8 mouse cellular contexts compared by ENCODE assay signal in the genomic region with DNA sequence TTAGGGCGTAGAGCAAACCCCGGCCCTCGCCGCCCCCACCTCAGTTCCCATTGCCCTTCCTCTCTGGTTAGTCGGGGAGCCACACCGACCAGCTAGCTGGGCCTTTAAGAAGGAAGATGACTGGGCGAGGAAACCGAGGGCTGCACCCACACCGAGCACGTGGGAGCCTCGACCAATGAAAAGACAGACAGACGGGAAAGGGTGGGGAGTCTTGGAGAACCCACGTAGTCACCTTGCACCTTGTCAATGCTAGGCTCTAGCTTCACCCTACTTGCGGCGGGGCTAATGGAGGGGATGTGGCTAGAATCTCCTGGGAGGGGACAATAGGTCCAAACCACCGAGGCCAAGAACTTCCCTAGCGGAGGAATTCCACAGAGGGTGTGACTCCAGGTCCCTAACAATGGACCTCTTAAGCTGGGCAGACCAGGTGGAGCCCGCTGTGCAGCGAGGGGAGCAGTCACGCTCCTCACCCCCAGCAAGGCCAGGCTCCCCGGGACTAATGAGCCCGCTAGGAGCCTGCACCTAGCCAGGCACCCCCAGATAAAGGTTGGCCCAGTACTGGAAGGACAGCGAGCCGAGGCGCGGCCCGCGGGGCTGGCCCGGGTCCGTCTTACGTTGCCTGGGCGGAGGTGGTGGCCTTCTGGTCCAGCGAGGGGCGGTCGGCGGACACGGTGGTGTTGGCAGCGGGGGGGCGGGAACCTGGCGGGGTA. TPM values are rescaled to one million over a fixed set of nuclear protein-coding genes. Genes with fewer than 3 reads are reported as not detected.
DNase-seq lines count a peak whose midpoint lies in the region; ATAC-seq lines count a peak whose summit lies in the region.

No protein-coding gene starts in this region.

- H3K27me3 ChIP-seq in lung, embryonic 15.5 days, result peaks cover 14% of the 10 kb centered on the region

- H3K9me3 ChIP-seq in lung, embryonic 15.5 days, result no peaks in the 10 kb centered on the region

- H3K36me3 ChIP-seq in lung, embryonic 15.5 days, result peaks cover 8% of the 10 kb centered on the region

- H3K4me3 ChIP-seq in lung, embryonic 15.5 days, result peak overlapping the region; percentile 71

- DNase-seq in Muller cell, postnatal 12 days (ENCODE audit: inconsistent ontology term), result peak; percentile 89
- peak; percentile 91 for DNase-seq in cerebellum, adult 9-10 months
- peak; percentile 78 for DNase-seq in layer of hippocampus, adult 9-10 months (ENCODE audit: low spot score)
- peak; percentile 80 for DNase-seq in ovary, adult 18-20 months (ENCODE audit: low spot score)
- DNase-seq in thymus, postnatal 10 days (ENCODE audit: low spot score in 2 of 2), result peak; percentile 78

- under 1% methylated on average over 40 of the region's 40 CpGs for WGBS in lung, embryonic 15.5 days

- peak overlapping the region; percentile 69 for H3K9ac ChIP-seq in lung, embryonic 15.5 days

- H3K4me1 ChIP-seq in lung, embryonic 15.5 days, result peaks cover 46% of the 10 kb centered on the region

- peak; percentile 62 for ATAC-seq in frontal cortex, adult (ENCODE audit: low TSS enrichment)
- ATAC-seq in hematopoietic stem cell, adult 5-6 weeks (replicated peaks in 1 of 2; ENCODE audit: insufficient read depth in 1 of 2, low FRiP score in 2 of 2, low TSS enrichment in 1 of 2, low read depth in 1 of 2, poor library complexity in 2 of 2, severe bottlenecking in 2 of 2), result peak; percentile 85 to 89
- ATAC-seq in lung, embryonic 15.5 days (ENCODE audit: borderline replicate concordance, extremely low read depth, low FRiP score, low TSS enrichment), result peak; percentile 72

- peak overlapping the region; percentile 100 for H3K4me2 ChIP-seq in lung, embryonic 15.5 days

- peak overlapping the region; percentile 87 for H3K27ac ChIP-seq in lung, embryonic 15.5 days

RNA-seq across cellular contexts. Expression of gene Rusc1, which starts 3.1 kb away (rescaled TPM):
- total RNA-seq in hematopoietic stem cell, adult 5-6 weeks (2017), result 8.4 and 15.2 TPM in 2 replicates
- 16.0 and 16.6 TPM in 2 replicates for polyA plus RNA-seq in lung, embryonic 15.5 days (2015; fragmentation: Nextera tagmentation; extraction: Ambion mirVana)

RNA-seq across cellular contexts. Expression of gene Gm43738, which starts 10.9 kb away (rescaled TPM):
- total RNA-seq in hematopoietic stem cell, adult 5-6 weeks (2017), result not detected in 2 replicates
- polyA plus RNA-seq in lung, embryonic 15.5 days (2015; fragmentation: Nextera tagmentation; extraction: Ambion mirVana), result 0.17 TPM in 1 of 2 replicates, not detected in the other

RNA-seq across cellular contexts. Expression of gene Fdps, which starts 11.7 kb away (rescaled TPM):
- 78.9 and 98.4 TPM in 2 replicates for total RNA-seq in hematopoietic stem cell, adult 5-6 weeks (2017)
- 166 TPM in 2 replicates for polyA plus RNA-seq in lung, embryonic 15.5 days (2015; fragmentation: Nextera tagmentation; extraction: Ambion mirVana)

RNA-seq across cellular contexts. Expression of gene Pklr, which starts 45.9 kb away (rescaled TPM):
- 1.9 and 15.5 TPM in 2 replicates for total RNA-seq in hematopoietic stem cell, adult 5-6 weeks (2017)
- polyA plus RNA-seq in lung, embryonic 15.5 days (2015; fragmentation: Nextera tagmentation; extraction: Ambion mirVana), result 0.17 and 0.92 TPM in 2 replicates

Comparison
In these comparisons a context has a peak if more than half of its experiments do, and no peak if none do; other contexts are left out.
1. Peak in every context shown above with its lines: DNase-seq, ATAC-seq, H3K4me3 ChIP-seq and H3K27ac ChIP-seq.